Mouse (Mus musculus): ENCODE measurements around the gene Cacnb4. TPM values are rescaled to one million over a fixed set of nuclear protein-coding genes. Genes with fewer than 3 reads are reported as not detected.

Gene Cacnb4
- polyA plus RNA-seq, 1 experiment, result 0.01 TPM

- WGBS, result 63% methylated on average over 8 of the region's 8 CpGs
- no peak for DNase-seq (ENCODE audit: low read depth, low spot score)
Measured at GRCm38 (mm10) chr2:52494274-52494673, 182.4 kb downstream of the Cacnb4 start.

DNA sequence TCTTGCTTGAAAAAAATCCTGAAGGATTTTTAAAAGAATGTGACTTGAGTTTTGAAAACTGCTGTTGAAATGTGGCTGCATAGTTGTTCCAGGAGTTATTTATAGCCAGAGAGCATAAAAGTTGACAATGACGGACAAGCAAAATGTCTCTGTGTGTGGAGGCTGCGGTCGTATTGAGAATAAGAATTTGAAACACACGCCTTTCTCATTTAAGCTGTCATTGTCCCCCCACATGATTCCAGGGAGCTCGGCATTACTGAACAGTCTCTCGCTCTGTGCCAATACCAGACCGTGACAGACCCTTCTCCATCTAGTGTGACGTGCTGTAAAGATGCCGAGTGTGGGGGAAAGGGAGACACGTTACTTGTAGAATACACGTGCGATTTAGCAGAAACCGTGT lies 183.8 kb downstream of the Cacnb4 start:
- 56% methylated on average over 13 of the region's 13 CpGs for WGBS
- DNase-seq (ENCODE audit: low read depth, low spot score), result no peak

- 36% methylated on average over 1 of the region's 1 CpGs for WGBS
- DNase-seq (ENCODE audit: low read depth, low spot score), result no peak
Measured at GRCm38 (mm10) chr2:52489840-52490239, 186.8 kb downstream of the Cacnb4 start.

GRCm38 (mm10) chr2:52483496-52483895 lies 193.1 kb downstream of the Cacnb4 start:
- 72% methylated on average over 5 of the region's 5 CpGs for WGBS
- no peak for DNase-seq (ENCODE audit: low read depth, low spot score)

GRCm38 (mm10) chr2:52480476-52480875 lies 196.2 kb downstream of the Cacnb4 start:
- 74% methylated on average over 8 of the region's 8 CpGs for WGBS
- DNase-seq (ENCODE audit: low read depth, low spot score), result no peak

DNA sequence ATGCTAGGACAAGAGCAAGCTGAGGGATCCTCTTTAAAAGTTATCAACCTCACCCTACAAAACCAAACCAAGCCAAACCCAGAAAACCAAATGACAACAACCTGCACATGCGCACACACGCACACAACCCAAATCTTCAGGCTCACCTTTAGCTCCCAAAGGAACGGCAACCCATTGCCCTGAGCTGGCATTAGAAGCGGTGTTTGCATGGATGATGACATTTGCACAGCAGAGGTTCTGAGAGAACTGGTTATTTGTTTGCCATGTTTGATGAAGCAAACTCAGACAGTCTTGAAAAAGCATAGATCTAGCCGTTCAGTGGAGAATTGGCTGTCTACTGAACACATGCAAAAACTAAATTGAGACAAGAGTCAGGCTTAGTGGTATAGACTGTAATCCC lies 198.1 kb downstream of the Cacnb4 start:
- no peak for DNase-seq (ENCODE audit: low read depth, low spot score)
- 90% methylated on average over 5 of the region's 5 CpGs for WGBS

GRCm38 (mm10) chr2:52477550-52477907 lies 199.1 kb downstream of the Cacnb4 start:
- WGBS, result 91% methylated on average over 13 of the region's 13 CpGs
- no peak for DNase-seq (ENCODE audit: low read depth, low spot score)

DNA sequence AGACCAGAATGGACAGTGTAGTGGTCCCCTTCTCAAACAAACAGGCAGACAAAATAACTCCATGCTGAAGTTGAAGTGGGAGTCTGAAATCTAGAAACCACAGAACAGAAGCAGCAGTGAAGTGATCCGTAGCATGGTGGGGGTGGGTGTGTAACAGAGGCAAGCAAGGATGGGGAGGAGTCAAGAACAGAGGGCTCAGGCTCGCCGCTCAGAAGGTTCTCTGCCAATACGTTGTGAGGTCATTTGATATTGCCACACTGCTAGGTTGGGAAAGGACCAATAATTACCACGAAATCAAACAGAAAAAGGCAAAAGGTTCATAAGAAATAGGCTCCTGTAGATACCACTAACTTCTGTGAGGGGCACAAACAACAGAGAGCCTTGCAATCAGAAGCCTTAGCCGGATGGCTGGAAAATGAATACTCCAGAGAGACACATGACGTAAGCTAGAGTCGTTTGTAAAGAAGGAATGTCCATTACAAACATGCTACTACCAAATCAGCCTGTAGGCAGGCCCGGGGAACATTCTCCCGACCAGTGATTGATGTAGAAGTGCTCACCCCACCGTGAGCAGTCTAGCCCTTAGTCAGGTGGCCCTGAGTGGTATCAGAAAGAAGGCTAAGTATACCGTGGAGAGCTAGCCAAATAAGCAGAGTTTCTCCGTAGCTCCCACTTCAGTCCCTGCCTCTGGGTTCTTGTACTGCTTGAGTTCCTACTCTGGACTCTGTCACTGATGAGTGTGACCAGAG lies 199.7 kb downstream of the Cacnb4 start:
- WGBS, result 52% methylated on average over 13 of the region's 13 CpGs
- no peak for DNase-seq (ENCODE audit: low read depth, low spot score)

DNA sequence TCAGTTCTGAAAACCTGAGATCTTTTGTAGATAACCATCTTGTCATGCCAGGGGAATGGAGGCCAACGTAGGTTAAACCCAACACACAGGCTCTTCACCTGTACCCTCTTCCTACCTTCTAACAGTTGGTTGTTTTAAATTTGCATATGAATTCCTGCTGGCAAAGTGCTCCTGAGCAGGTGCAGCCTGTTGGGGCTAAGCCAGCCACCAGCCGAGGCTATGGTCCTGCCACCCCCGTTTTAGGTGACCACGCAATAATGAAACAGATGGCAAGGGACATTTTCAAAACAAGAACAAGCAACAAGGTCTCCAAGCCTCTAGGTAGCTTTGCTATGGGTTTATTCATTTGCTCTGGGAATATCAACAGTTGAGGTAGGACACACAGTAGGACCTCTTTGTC lies 200.8 kb downstream of the Cacnb4 start:
- 81% methylated on average over 4 of the region's 4 CpGs for WGBS
- no peak for DNase-seq (ENCODE audit: low read depth, low spot score)

DNA sequence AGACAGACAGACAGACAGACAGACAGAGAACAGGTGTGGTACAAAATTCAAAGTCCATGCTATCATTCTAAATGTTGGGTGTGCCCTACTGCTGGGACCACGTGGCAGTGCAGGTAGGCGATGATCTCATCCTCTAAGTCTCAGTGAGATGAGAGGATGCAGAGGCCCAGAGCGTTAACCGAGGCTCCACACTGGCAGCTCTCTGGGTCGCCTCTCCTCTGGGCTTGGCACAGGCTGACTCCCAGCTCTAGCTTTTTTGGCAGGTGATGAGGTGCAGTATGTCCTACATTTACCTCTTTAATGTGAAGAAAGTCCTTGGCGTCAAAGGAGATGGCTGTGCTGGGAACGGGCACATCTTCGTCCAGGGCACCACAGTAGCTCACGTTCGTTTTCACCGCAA lies 202.1 kb downstream of the Cacnb4 start:
- no peak for DNase-seq (ENCODE audit: low read depth, low spot score)
- WGBS, result 66% methylated on average over 11 of the region's 11 CpGs

DNA sequence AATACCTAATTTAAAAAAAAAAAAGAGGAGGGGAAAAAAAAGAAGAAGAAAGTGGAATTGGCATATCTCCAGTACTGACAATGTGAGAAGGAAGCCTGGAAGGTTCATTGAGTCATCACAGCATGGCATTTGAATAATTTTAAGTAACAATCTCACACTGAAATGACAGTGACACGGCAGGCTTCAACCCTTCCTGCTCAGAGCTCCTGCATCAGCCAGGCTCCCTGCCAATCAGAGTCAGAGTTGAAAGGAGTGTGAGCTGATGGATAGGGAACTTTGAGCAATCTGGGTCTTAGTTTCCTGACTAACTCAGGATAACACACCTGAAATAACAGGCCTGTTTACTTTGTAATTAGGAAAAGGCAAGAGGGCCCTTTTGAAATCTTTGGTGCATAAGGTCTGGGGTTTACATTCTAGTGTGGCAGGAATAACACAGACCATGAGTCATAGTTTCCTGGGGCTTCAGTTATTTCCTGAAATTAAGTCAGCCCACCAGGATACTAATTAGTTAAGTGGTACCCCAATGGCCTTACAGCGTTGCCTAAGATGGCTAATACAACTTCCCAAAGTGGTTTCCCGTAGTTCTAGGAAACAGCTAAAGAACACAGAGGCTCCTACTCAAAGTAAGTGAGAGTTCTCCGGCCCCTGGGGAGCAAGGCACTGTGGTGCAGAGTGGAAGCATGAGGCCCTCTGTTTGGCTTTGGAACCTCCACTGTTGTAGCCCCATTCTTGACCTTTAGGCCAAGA lies 204.9 kb downstream of the Cacnb4 start:
- 37% methylated on average over 4 of the region's 4 CpGs for WGBS
- DNase-seq (ENCODE audit: low read depth, low spot score), result no peak

DNA sequence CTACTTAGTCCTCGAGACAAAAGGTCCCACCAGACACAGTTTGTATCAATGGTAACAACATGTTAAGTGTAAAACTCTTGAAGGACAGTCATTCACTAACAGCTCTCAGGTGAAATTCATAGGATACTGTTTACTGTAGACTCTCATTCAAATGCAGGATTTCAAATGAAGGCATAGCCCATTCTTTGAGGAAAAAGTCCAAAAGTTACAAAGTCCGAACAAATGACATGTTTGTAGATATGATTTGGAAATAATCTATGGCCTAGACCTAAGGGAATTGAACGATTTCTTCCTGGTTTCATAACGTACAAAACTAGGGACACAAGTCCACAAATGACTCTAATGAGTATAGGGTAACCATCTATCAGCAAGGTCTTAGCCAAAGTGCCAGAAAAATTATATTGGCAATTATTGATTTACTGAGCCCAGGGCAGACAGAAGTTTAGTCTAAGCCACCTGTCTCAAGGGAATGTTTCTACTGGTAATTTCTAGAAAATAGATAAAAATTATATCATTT lies 206.5 kb downstream of the Cacnb4 start:
- DNase-seq (ENCODE audit: low read depth, low spot score), result no peak
- WGBS, result 61% methylated on average over 4 of the region's 4 CpGs

GRCm38 (mm10) chr2:52467629-52468028 lies 209.0 kb downstream of the Cacnb4 start:
- no peak for DNase-seq (ENCODE audit: low read depth, low spot score)

GRCm38 (mm10) chr2:52461206-52461967 lies 215.2 kb downstream of the Cacnb4 start:
- DNase-seq (ENCODE audit: low read depth, low spot score), result no peak
- WGBS, result 83% methylated on average over 12 of the region's 12 CpGs

More at GRCm38 (mm10) chr2:52467629-52468028, 209.0 kb downstream of the Cacnb4 start:
- whole genome bisulfite sequencing, result 76% methylated on average over 6 of the region's 6 CpGs

DNA sequence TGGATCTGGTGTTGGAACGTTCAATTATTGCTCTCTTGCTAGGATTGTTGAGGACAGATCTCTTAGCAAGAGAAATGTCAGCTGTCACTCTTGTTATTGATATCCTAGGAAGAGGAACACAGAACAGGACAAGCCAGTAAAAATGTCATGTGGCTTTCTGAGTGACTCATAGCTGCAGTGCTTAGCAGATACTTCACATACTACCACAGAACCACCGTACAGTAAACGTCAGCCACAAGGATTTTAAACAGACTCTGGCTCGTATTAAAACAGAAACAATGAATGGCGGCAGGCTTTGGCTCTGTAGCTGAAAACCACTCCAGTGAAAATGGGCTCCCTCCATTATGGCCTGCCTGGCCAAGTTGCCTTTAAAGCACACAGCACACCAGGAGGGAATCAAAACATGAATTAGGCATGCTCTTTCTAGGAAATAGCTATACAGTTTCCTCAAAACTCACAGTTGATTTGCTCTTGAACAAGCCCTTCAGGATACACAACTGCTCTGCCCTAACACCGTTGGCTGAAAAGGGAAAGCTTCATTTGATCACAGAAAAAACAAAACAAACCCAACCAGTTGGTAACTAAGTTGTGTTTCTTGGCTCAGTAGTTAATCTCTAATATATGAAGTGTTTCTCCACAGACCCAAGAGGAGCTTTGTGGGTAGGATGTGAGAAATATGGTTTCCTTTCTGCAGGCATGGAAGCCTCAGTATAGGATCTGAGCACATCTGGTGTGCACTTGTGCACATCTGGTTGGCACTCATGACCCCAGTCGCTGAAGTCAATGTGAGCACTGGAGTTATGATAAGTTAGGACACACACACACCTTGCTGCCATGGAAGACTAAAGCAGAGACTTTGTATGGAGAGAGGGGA lies 220.8 kb downstream of the Cacnb4 start:
- 60% methylated on average over 7 of the region's 7 CpGs for WGBS
- no peak for DNase-seq (ENCODE audit: low read depth, low spot score)

- DNase-seq (ENCODE audit: low read depth, low spot score), result no peak
Measured at GRCm38 (mm10) chr2:52449818-52450217, 226.8 kb downstream of the Cacnb4 start.

DNA sequence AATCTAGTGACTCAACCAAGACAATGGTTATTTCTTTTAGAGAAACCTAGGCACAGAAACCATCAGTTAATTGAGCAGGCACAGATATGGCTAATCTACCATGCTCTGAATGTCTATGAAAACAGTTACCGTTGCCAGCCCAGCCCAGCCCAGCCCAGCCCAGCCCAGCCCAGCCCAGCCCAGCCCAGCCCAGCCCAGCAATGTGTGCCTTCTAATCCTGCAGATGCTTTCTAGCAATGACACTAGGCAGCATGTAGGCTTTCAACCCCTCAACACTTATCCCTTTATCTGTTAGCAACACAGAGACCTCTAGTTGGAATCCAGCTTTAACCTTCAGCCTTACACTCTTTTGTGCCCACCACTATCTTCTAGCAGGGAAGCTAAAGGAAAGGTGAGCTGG lies 227.7 kb downstream of the Cacnb4 start:
- DNase-seq (ENCODE audit: low read depth, low spot score), result no peak
- WGBS, result 19% methylated on average over 1 of the region's 1 CpGs

More at GRCm38 (mm10) chr2:52449818-52450217, 226.8 kb downstream of the Cacnb4 start:
- 45% methylated on average over 8 of the region's 8 CpGs for WGBS

GRCm38 (mm10) chr2:52446648-52447047 lies 230.0 kb downstream of the Cacnb4 start:
- 89% methylated on average over 5 of the region's 5 CpGs for WGBS
- DNase-seq (ENCODE audit: low read depth, low spot score), result no peak

DNA sequence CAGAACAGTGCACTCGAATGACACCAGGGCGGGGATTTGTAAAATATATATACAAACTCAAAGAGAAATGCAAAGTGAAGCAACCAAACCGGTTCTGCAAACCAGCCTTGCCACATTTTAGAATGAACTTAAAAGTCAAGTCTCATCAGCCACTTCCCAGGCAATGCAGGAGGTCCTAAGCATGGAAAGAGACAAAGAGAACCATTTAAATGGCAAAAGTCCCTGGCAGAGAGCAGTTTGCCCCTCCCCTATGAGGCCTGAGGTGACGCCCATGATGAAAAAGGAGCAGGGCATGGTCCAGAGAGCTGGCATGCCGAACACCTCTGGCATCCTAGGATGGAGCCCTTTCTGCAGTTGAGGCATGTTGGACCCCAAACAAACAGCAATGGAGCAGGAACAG lies 234.5 kb downstream of the Cacnb4 start:
- 18% methylated on average over 5 of the region's 5 CpGs for WGBS
- no peak for DNase-seq (ENCODE audit: low read depth, low spot score)

Data from large intestine, adult 2 months (tissue).